Mouse (Mus musculus) MEL (cell line): ENCODE data around the gene Stra8. TPM values are rescaled to one million over a fixed set of nuclear protein-coding genes. Genes with fewer than 3 reads are reported as not detected.

Experiments used
- DNase-seq: peaks from one replicate; pipeline ENCODE4 v3.0.0; 2011; ENCODE audit warnings: low read depth, low spot score
- H3K27ac ChIP-seq: 2 replicates; pipeline ENCODE4 v1.5.1; 2012; ENCODE audit warnings: low read depth, mild to moderate bottlenecking, control low read depth, low read length, moderate library complexity; ENCODE audit not compliant: control insufficient read depth
- H3K27me3 ChIP-seq, 2 experiments: fragments of 150-350 bp in 1 of 2; sonication (generic) in 1 of 2; 2 replicates each; pipeline ENCODE4 v1.6.1; 2012; ENCODE audit warnings: low read length in 2 of 2, mild to moderate bottlenecking in 2 of 2, improper control_type of control experiment in 1 of 2, moderate library complexity in 1 of 2; ENCODE audit not compliant: insufficient read depth in 2 of 2, control insufficient read depth in 1 of 2
- H3K36me3 ChIP-seq, 2 experiments: 2 replicates each; pipeline ENCODE4 v1.6.1; 2012 to 2014; ENCODE audit warnings: low read length in 2 of 2, improper control_type of control experiment in 1 of 2, inconsistent platforms in 1 of 2, mild to moderate bottlenecking in 1 of 2; ENCODE audit not compliant: insufficient read depth in 2 of 2, control insufficient read depth in 1 of 2
- H3K4me1 ChIP-seq, 2 experiments: fragments of 150-350 bp in 1 of 2; sonication (generic) in 1 of 2; 2 replicates each; pipeline ENCODE4 v1.6.1; 2012; ENCODE audit warnings: low read length in 2 of 2, improper control_type of control experiment in 1 of 2, mild to moderate bottlenecking in 1 of 2; ENCODE audit not compliant: insufficient read depth in 2 of 2, control insufficient read depth in 1 of 2
- H3K4me3 ChIP-seq, 2 experiments: fragments of 150-350 bp in 1 of 2; sonication (generic) in 1 of 2; 2 replicates each; pipeline ENCODE4 v1.5.1; 2012; ENCODE audit warnings: low read depth in 2 of 2, low read length in 2 of 2, mild to moderate bottlenecking in 2 of 2, moderate library complexity in 2 of 2, control low read depth in 1 of 2, improper control_type of control experiment in 1 of 2; ENCODE audit not compliant: control insufficient read depth in 1 of 2, insufficient read depth in 1 of 2
- H3K79me2 ChIP-seq: 2 replicates; pipeline ENCODE4 v1.6.1; 2012; ENCODE audit warnings: mild to moderate bottlenecking, low read length, moderate library complexity; ENCODE audit not compliant: control insufficient read depth, poor library complexity, insufficient read depth
- H3K9ac ChIP-seq: 2 replicates; pipeline ENCODE4 v1.6.1; 2012; ENCODE audit warnings: low read depth, mild to moderate bottlenecking, control low read depth, low read length, moderate library complexity; ENCODE audit not compliant: control insufficient read depth, poor library complexity, severe bottlenecking
- H3K9me3 ChIP-seq: fragments of 150-350 bp; sonication (generic); replicated peaks from 2 replicates; pipeline ENCODE4 v1.6.1; 2012; ENCODE audit warnings: mild to moderate bottlenecking, low read length, improper control_type of control experiment, moderate library complexity; ENCODE audit not compliant: insufficient read depth
- BHLHE40 ChIP-seq: IDR thresholded peaks from 2 replicates; pipeline ENCODE4 v1.6.1; 2012; ENCODE audit warnings: low read depth, mild to moderate bottlenecking, inconsistent platforms, low read length, improper control_type of control experiment, borderline replicate concordance
- CTCF ChIP-seq, 3 experiments: IDR thresholded peaks in 2 of 3; conservative IDR thresholded peaks in 1 of 3; 2 replicates each; pipeline ENCODE4 v1.5.1; 2011 to 2012; ENCODE audit warnings: low read length in 3 of 3, low read depth in 2 of 3, mild to moderate bottlenecking in 2 of 3, improper control_type of control experiment in 1 of 3, inconsistent platforms in 1 of 3, mixed read lengths in 1 of 3, moderate library complexity in 1 of 3; ENCODE audit not compliant: control insufficient read depth in 1 of 3, insufficient read depth in 1 of 3, poor library complexity in 1 of 3, severe bottlenecking in 1 of 3
- ELF1 ChIP-seq: IDR thresholded peaks from 2 replicates; pipeline ENCODE4 v1.6.1; 2014; ENCODE audit warnings: low read depth, mild to moderate bottlenecking, inconsistent platforms, low read length, improper control_type of control experiment, moderate library complexity
- EP300 ChIP-seq, 2 experiments: IDR thresholded peaks; 2 replicates each; pipeline ENCODE4 v1.6.1; 2011; ENCODE audit warnings: improper control_type of control experiment in 2 of 2, low read length in 2 of 2, low read depth in 1 of 2, mild to moderate bottlenecking in 1 of 2
- ETS1 ChIP-seq: IDR thresholded peaks from 2 replicates; pipeline ENCODE4 v1.6.1; 2012; ENCODE audit warnings: low read depth, mild to moderate bottlenecking, inconsistent platforms, low read length, improper control_type of control experiment, moderate library complexity
- GATA1 ChIP-seq: IDR thresholded peaks from 2 replicates; pipeline ENCODE4 v1.6.1; 2011; ENCODE audit warnings: low read depth, low read length, improper control_type of control experiment
- HCFC1 ChIP-seq: IDR thresholded peaks from 2 replicates; pipeline ENCODE4 v1.6.1; 2012; ENCODE audit warnings: low read depth, mild to moderate bottlenecking, inconsistent platforms, low read length, improper control_type of control experiment, moderate library complexity
- MAFK ChIP-seq: IDR thresholded peaks from 2 replicates; pipeline ENCODE4 v1.6.1; 2011; ENCODE audit warnings: low read depth, mild to moderate bottlenecking, low read length, improper control_type of control experiment, borderline replicate concordance
- MAX ChIP-seq: IDR thresholded peaks from 2 replicates; pipeline ENCODE4 v1.6.1; 2011; ENCODE audit warnings: low read length, improper control_type of control experiment
- MAZ ChIP-seq: IDR thresholded peaks from 2 replicates; pipeline ENCODE4 v1.6.1; 2012; ENCODE audit warnings: low read depth, mild to moderate bottlenecking, inconsistent platforms, low read length, improper control_type of control experiment
- MEF2A ChIP-seq: IDR thresholded peaks from 2 replicates; pipeline ENCODE4 v1.6.1; 2014; ENCODE audit warnings: low read depth, mild to moderate bottlenecking, inconsistent platforms, low read length, improper control_type of control experiment; ENCODE audit not compliant: poor library complexity, insufficient replicate concordance, severe bottlenecking; ENCODE audit errors: extremely low read depth
- MXI1 ChIP-seq: IDR thresholded peaks from 2 replicates; pipeline ENCODE4 v1.6.1; 2011; ENCODE audit warnings: mild to moderate bottlenecking, low read depth, low read length, improper control_type of control experiment
- NELFE ChIP-seq: IDR thresholded peaks from 2 replicates; pipeline ENCODE4 v1.6.1; 2011; ENCODE audit warnings: low read depth, low read length, improper control_type of control experiment
- POLR2A ChIP-seq, 2 experiments: IDR thresholded peaks; 2 replicates each; pipeline ENCODE4 v1.6.1; 2011 to 2012; ENCODE audit warnings: low read length in 2 of 2, mild to moderate bottlenecking in 2 of 2, control low read depth in 1 of 2, improper control_type of control experiment in 1 of 2, low read depth in 1 of 2, moderate library complexity in 1 of 2; ENCODE audit not compliant: control insufficient read depth in 1 of 2, insufficient read depth in 1 of 2, poor library complexity in 1 of 2
- POLR2AphosphoS2 ChIP-seq: IDR thresholded peaks from 2 replicates; pipeline ENCODE4 v1.6.1; 2011; ENCODE audit warnings: low read length, improper control_type of control experiment
- SIN3A ChIP-seq: IDR thresholded peaks from 2 replicates; pipeline ENCODE4 v1.6.1; 2012; ENCODE audit warnings: low read length, improper control_type of control experiment, inconsistent platforms
- SMC3 ChIP-seq: IDR thresholded peaks from 2 replicates; pipeline ENCODE4 v1.6.1; 2011; ENCODE audit warnings: low read depth, low read length, improper control_type of control experiment
- TBP ChIP-seq: IDR thresholded peaks from 2 replicates; pipeline ENCODE4 v1.8.0; 2011; ENCODE audit warnings: low read depth, low read length, improper control_type of control experiment
- USF2 ChIP-seq, 2 experiments: IDR thresholded peaks; 2 replicates each; pipeline ENCODE4 v1.6.1; 2011 to 2012; ENCODE audit warnings: improper control_type of control experiment in 2 of 2, low read length in 2 of 2, borderline replicate concordance in 1 of 2, inconsistent platforms in 1 of 2, low read depth in 1 of 2, mild to moderate bottlenecking in 1 of 2; ENCODE audit not compliant: insufficient read depth in 1 of 2
- ZC3H11A ChIP-seq: IDR thresholded peaks from 2 replicates; pipeline ENCODE4 v1.6.1; 2012; ENCODE audit warnings: low read depth, mild to moderate bottlenecking, inconsistent platforms, low read length, improper control_type of control experiment
- ZKSCAN1 ChIP-seq: IDR thresholded peaks from 2 replicates; pipeline ENCODE4 v1.6.1; 2012; ENCODE audit warnings: low read depth, mild to moderate bottlenecking, inconsistent platforms, low read length, improper control_type of control experiment, moderate library complexity
- ZMIZ1 ChIP-seq: IDR thresholded peaks from 2 replicates; pipeline ENCODE4 v1.6.1; 2012; ENCODE audit warnings: low read depth, mild to moderate bottlenecking, inconsistent platforms, low read length, improper control_type of control experiment, moderate library complexity
- ZNF384 ChIP-seq: IDR thresholded peaks from 2 replicates; pipeline ENCODE4 v1.6.1; 2012; ENCODE audit warnings: low read depth, mild to moderate bottlenecking, inconsistent platforms, low read length, improper control_type of control experiment
- polyA plus RNA-seq, 2 experiments: library from polyadenylated mRNA; stranded (reverse) in 1 of 2; unstranded in 1 of 2; fragments of >175 nt in 1 of 2; fragments of >200 nt in 1 of 2; gene quantifications; 2 replicates each; pipeline versions ENCODE4 v1.2.1 to v1.2.4; 2012; ENCODE audit warnings: low replicate concordance in 2 of 2, low read depth in 1 of 2; ENCODE audit not compliant: insufficient read length in 2 of 2, insufficient read depth in 1 of 2, missing spikeins in 1 of 2
- total RNA-seq: library from RNA; depleted of rRNA; stranded (reverse); fragments of 300-350 nt; gene quantifications from 2 replicates; pipeline ENCODE4 v1.2.3, GENCODE M21; 2012

Gene Stra8
- total and polyA plus RNA-seq, 3 experiments, result not detected

- TF ChIP-seq ELF1 (no peak), HCFC1 (no peak; the same call in 1 of the 2 replicates), CTCF (IDR thresholded peaks at IDR 0.05 in 2 of 3, conservative IDR thresholded peaks at IDR 0.05 in 1 of 3; ENCODE audit: control insufficient read depth in 1 of 3, insufficient read depth in 1 of 3, low read depth in 2 of 3, low read length in 3 of 3, poor library complexity in 1 of 3, severe bottlenecking in 1 of 3) (no peak), MAFK (no peak), USF2 (IDR thresholded peaks at IDR 0.05; ENCODE audit: borderline replicate concordance in 1 of 2, insufficient read depth in 1 of 2, low read depth in 1 of 2, low read length in 2 of 2) (peak; percentile 36 to 64; a peak in 2 of 4 replicates), MAZ (no peak)
- TF ChIP-seq, all 39 proteins: peak for 12
Observed at GRCm38 (mm10) chr6:34875268-34875761, 44.6 kb upstream of the Stra8 start (continued).

DNA sequence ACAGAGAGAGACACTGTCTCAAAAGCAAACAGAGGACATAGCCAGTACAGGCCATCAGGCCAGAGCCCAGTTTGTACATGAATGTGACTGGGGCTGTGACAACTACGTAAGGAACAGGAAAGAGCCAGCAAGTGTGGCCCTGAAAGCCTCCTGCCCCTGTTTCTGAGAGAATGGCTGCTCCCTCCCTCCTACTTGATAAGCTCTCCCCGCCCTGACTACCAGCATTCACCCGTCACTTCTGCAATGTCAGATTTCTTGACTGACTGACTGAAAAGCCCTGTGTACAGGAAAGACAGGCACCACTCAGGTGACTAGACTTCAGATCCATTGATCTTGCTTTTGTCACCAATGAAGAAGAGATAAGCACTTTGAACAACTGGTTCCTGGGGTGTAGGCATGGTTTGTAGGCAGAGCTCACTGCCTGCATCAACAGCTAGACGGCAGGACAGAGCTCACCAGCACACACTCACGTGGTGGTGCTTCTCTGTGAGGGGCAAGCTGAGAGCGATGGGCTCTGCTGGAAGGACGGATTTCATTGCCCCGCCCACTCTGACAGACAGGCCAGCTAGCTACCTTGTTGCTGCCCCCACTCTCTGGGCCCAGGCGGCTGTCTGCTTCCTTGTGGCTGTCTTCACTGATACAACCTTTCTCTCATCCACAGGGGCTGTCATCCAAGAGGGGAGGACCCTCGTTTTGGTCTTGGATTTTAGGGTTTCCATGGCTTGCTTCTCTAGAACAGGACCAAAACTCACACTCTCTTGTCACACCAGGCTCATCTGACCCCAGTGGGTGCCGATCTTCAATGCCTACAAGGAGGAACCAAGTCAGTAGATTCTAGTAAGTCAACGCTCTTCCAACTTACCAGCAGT lies 43.8 kb upstream of the Stra8 start:
- TF ChIP-seq GATA1, result 0 out of 2 replicates have a peak, but pooled peaks have one; percentile 28
- no peak for TF ChIP-seq ZKSCAN1
- TF ChIP-seq ZNF384, result no peak
- no peak for TF ChIP-seq ZC3H11A
- 0 out of 2 replicates have a peak, but pooled peaks have one; percentile 12 for TF ChIP-seq HCFC1
- TF ChIP-seq NELFE, result peak; percentile 15
- 0 out of 2 replicates have a peak, but pooled peaks have one; percentile 41 for TF ChIP-seq BHLHE40
- TF ChIP-seq SIN3A, result peak; percentile 37; the same call in 1 of the 2 replicates
- TF ChIP-seq ZMIZ1, result peak; percentile 53; the same call in 1 of the 2 replicates
- peak; percentile 63 for TF ChIP-seq TBP
- TF ChIP-seq ETS1, result peak; percentile 71
- TF ChIP-seq POLR2AphosphoS2, result peak; percentile 55
- 0 out of 2 replicates have a peak, but pooled peaks have one; percentile 49 for TF ChIP-seq MAZ
- TF ChIP-seq MXI1, result peak; percentile 86
- TF ChIP-seq ELF1, result no peak
- no peak for TF ChIP-seq SMC3
- peak in 1 of 2 experiments; percentile 27; a peak in 2 of 4 replicates for TF ChIP-seq EP300 (IDR thresholded peaks at IDR 0.05; ENCODE audit: low read depth in 1 of 2, low read length in 2 of 2)
- peak in 1 of 2 experiments; percentile 58; a peak in 1 of 4 replicates for TF ChIP-seq POLR2A (IDR thresholded peaks at IDR 0.05; ENCODE audit: control insufficient read depth in 1 of 2, insufficient read depth in 1 of 2, low read depth in 1 of 2, low read length in 2 of 2, poor library complexity in 1 of 2)
- peak; percentile 61 for TF ChIP-seq MAX
- no peak for TF ChIP-seq MEF2A
- DNase-seq, result peak; percentile 89
- Histone ChIP-seq H3K79me2 (peaks cover 13% of the 10 kb centered on the region), H3K27ac (peak overlapping the region; percentile 98), H3K36me3 (peaks cover 0 to 16% of the 10 kb centered on the region in 2 experiments; a peak in 2 of 4 replicates), H3K9me3 (no peaks in the 10 kb centered on the region), H3K4me3 (peak overlapping the region; percentile 40 to 80), H3K9ac (peak overlapping the region; percentile 92), H3K27me3 (no peaks in the 10 kb centered on the region), H3K4me1 (peaks cover 5 to 42% of the 10 kb centered on the region in 2 experiments)
